Mouse (Mus musculus) embryo, embryonic 9.5 days (tissue): Measurements from ENCODE around the gene Acot11.
"Not testable (repeated sequence)": the region's sequence is repeated elsewhere in the genome, so short reads cannot be mapped to it uniquely, and the experiment has no call there.

Source experiments
- DNase-seq: peaks from one replicate; pipeline ENCODE4 v3.0.0-alpha.2; 2017; ENCODE audit errors: extremely low spot score

The Acot11 gene

DNA sequence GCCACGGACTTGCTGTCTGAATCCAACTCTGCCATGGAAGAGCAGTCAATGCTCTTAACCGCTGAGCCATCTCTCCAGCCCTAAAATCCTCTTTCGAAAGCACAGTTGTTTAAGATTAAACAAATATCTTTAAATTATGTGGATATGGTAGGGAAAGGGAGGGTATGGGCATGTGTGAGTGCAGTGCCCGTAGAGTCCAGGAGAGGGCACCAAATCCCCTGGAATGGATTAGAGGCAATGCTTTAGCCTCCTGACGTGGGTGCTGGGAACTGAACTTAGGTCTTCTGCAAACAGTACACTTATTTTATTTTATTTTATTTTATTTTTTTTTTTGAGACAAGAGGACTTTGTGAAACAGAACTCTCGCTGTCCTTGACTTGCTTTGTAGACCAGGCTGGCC, 5.2 kb upstream of the Acot11 start:
- DNase-seq: no peak

GRCm38 (mm10) chr4:106807287-106807686, 2.5 kb upstream of the Acot11 start:
- no peak for DNase-seq

- DNase-seq: no peak
Observed at GRCm38 (mm10) chr4:106805890-106806289, 1.1 kb upstream of the Acot11 start.

GRCm38 (mm10) chr4:106804201-106804909, 443 bp downstream of the Acot11 start:
- no peak for DNase-seq

DNA sequence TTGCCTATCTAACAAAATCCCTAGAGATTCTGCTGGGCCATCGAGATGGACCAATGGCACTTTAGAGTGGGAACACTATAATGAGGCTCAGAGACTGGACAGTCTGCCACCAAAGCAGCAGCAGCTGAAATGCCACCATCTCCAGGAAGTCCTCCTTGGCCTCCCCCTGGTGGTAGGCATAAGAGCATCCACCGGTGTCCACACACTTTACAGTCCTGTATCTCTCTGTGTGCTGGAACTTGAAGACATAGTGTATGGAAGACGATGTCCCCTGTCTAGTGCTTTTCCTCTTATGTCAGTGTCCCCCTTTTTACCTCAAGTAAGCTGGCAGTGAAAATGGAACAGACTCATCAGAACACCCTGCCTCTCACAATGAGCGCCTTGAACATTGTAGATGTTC, 1.0 kb downstream of the Acot11 start:
- no peak for DNase-seq

DNA sequence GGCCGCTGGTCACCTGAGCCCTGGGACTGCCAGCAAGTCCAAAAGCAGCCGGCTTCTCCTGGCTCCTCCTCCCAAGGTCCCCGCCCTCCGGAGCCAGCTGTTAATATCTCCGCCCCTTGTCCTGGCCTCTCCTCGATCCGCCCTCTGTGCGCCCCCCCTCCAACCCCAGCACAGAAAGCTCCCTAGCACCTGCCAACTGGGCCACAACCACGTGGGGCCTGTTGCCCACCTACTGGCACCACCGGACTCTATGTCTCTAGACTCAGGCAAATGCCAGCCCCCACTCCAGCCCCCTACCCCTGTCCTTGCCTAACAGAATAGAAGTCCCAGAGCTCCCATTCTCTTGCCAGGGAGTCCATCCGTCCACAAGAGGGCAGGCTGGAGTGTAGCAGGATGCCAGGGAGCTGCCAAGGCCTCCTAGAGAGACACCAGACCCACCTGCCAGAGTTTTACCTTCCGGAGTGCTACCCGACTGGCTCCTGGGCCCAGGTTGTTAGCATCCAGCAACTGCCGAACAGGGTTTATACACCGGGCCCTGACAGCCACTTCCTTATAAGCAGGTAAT, 4.9 kb downstream of the Acot11 start:
- DNase-seq: peak; percentile 82

DNA sequence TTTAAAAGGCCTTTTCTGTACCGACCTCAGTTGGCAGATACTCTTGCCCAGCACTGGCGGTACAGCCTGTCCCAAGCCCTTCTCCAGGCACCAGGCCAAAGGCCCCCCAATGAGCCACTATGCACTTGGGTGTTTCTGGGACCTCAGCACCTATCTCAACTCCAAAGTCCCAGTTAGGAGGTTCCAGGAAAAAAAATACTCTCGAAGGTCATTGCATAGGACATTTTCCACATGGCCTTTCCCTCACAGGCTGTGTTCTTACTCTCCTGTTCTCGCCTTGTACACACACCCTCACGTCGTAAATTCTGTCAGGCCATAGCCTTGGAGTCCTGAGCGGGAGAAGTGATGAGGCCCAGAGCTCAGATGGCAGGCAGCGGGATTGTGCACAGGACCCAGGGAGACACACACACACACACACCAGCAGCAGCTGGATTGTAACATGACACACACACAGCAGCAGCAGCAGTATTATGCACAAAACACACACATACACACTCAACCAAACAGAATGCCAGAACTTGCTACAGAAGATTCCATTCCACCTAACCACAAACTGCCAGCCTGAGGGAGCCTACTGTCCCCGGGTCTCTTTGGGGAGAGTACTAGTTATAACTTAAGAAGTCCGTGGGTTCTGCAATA, 5.8 kb downstream of the Acot11 start:
- no peak for DNase-seq

DNA sequence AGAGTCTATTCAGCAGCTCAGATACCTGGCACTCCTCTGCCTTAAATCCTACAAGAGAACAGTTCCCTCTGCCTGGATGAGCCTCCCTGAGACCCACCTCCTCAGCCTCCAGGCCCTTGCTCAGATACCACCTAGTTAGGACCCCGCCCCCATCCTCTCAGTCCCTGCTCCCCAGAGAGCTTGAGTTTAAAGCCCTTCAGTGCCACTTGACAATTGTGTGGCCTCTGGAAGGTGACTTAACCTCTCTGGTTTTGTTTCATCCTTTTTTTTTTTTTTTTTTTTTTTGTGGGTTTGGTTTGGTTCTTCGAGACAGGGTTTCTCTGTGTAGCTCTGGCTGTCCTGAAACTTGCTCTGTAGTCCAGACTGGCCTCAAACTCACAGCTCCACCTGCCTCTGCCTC, 9.5 kb downstream of the Acot11 start:
- DNase-seq: no peak

GRCm38 (mm10) chr4:106794247-106794646, 10.6 kb downstream of the Acot11 start:
- DNase-seq: no peak

DNA sequence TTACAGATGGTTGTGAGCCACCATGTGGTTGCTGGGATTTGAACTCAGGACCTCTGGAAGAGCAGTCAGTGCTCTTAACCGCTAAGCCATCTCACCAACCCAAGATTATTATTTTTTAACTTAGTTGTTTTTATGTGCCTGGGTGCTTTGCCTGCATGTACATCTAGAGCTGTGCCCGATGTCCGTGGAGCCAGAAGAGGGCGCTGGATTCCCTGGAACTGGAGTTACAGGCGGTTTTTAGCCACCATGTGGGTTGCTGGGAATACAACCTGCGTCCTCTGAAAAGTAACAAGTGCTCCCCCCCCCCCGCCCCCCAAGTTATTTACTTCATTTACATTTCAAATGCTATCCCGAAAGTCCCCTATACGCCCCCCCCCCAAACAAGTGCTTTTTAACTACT, 11.0 kb downstream of the Acot11 start:
- not testable (repeated sequence) for DNase-seq

- no peak for DNase-seq
Observed at GRCm38 (mm10) chr4:106792276-106792675, 12.5 kb downstream of the Acot11 start.

DNA sequence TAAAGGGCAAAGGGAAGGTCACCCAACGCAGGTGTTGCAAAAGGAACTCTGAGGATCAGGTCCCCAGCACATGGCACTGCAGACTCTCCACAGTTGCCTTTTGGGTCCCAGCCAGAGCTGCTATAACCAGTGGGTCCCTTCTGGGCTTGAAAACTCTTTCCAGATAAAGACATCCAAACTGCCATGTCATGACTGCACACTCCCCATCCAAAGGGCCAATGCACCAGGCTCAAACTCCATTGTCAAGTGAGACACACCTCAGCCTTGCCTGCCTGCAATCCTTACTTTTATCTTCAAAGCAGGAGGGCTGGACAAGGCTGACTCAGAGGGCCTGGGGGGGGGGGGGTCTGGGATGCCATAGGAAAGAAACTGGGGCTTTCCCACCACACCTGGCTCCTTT, 13.9 kb downstream of the Acot11 start:
- no peak for DNase-seq

DNA sequence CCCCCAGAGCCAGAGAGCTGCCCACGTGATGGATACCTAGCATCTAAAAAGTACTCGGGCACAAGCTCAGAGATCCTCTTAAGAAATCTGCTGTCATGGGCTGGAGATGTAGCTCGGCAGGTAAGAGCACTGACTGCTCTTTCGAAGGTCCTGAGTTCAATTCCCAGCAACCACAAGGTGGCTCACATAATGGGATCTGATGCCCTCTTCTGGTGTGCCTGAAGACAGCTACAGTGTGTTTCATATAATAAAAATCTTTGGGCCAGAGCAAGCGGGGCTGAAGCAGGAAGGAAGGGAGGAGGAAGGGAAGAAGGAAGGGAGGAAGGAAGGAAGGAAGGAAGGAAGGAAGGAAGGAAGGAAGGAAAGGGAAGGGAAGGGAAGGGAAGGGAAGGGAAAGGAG, 14.6 kb downstream of the Acot11 start:
- not testable (repeated sequence) for DNase-seq

DNA sequence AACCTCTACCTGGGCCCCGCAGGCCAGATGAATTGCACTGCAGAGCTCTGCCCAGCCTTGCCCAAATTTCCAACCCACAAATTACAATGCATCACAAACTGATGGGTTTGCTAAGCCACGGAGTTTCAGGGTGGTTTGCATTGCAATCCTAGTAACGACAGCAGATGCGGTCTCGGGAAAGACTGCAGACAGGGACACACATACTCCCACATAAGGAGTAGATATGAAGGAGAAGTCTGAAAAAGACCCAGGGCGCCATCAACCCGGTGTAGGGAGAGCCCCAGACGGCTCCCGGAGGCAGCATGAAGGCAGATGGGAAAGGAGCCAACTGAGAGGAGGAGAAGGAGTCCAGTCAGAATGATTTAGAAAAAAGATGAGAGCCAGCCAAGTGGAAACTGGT, 15.1 kb downstream of the Acot11 start:
- no peak for DNase-seq

GRCm38 (mm10) chr4:106788627-106789026, 16.2 kb downstream of the Acot11 start:
- DNase-seq: no peak

- DNase-seq: no peak
Observed at GRCm38 (mm10) chr4:106787830-106788229, 17.0 kb downstream of the Acot11 start.

- peak; percentile 78 for DNase-seq
Observed at GRCm38 (mm10) chr4:106785753-106786540, 18.9 kb downstream of the Acot11 start.

DNA sequence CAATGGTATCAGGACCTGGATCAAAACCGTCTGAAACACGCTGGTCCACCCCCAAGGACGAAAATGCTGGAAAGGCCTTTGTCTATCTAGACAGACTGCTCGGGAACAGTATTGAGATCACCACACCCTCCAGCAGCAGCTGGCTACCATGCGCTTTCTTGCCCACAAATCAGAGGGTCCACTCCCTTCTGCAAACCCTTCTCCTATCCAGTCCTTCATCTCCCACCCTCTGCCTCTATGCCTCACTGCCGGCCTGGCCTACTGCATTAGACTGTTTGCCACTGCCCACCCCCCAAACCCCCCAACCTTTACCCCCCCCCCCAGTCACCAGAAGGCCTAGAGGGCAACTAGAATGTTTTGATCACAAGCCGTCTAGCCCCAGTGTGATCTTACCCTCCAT, 19.5 kb downstream of the Acot11 start:
- no peak for DNase-seq

DNA sequence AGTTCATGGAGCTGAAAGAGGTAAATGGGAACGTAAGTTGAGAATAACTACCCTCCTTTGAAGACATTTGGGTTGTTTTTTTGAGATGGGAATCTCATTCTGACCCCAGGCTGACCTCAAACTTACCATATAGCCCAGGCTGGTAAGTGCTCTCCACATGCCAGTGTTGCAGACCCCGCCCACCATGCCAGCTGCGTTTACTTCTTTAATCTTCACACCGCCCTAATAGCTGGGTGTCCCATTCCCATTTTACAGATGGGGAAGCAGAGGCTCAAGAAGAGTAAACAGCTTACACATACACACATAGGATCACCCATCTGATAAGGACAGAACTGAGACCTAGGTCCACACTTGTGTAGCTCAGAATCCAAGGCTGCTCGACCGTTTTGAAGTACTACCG, 20.0 kb downstream of the Acot11 start:
- DNase-seq: no peak

- no peak for DNase-seq
Observed at GRCm38 (mm10) chr4:106783137-106783536, 21.7 kb downstream of the Acot11 start.

GRCm38 (mm10) chr4:106780045-106780444, 24.8 kb downstream of the Acot11 start:
- peak; percentile 67 for DNase-seq

- peak; percentile 63 for DNase-seq
Observed at GRCm38 (mm10) chr4:106778116-106778788, 26.5 kb downstream of the Acot11 start.
